Mouse (Mus musculus) ES-E14 (cell line): Measurements from ENCODE around the gene Vpreb3. TPM values are rescaled to one million over a fixed set of nuclear protein-coding genes. Genes with fewer than 3 reads are reported as not detected.

Experiments used
- DNase-seq: peaks from one replicate; pipeline ENCODE4 v3.0.0-alpha.2; 2013; ENCODE audit warnings: low read depth, low spot score
- H3K27ac ChIP-seq: 2 replicates; pipeline ENCODE4 v1.5.1; 2012; ENCODE audit warnings: low read depth, mild to moderate bottlenecking, low read length, moderate library complexity, mixed read lengths; ENCODE audit not compliant: poor library complexity, insufficient read depth, severe bottlenecking
- H3K36me3 ChIP-seq: 2 replicates; pipeline ENCODE4 v1.6.1; 2012; ENCODE audit warnings: mild to moderate bottlenecking, low read length, moderate library complexity, mixed read lengths; ENCODE audit not compliant: control insufficient read depth, poor library complexity, insufficient read depth, severe bottlenecking
- H3K4me1 ChIP-seq, 2 experiments: fragments of 150-350 bp in 1 of 2; sonication (generic) in 1 of 2; 2 replicates each; pipeline ENCODE4 v1.6.1; 2012; ENCODE audit warnings: low read length in 2 of 2, mild to moderate bottlenecking in 1 of 2, mixed read lengths in 1 of 2; ENCODE audit not compliant: control insufficient read depth in 2 of 2, insufficient read depth in 2 of 2, poor library complexity in 1 of 2
- H3K4me3 ChIP-seq, 2 experiments: fragments of 150-350 bp in 1 of 2; sonication (generic) in 1 of 2; 2 replicates each; pipeline ENCODE4 v1.5.1; 2012; ENCODE audit warnings: low read length in 2 of 2, low read depth in 1 of 2, mild to moderate bottlenecking in 1 of 2, mixed read lengths in 1 of 2; ENCODE audit not compliant: insufficient read depth in 1 of 2, poor library complexity in 1 of 2, severe bottlenecking in 1 of 2
- H3K9ac ChIP-seq: 2 replicates; pipeline ENCODE4 v1.6.1; 2012; ENCODE audit warnings: low read depth, mild to moderate bottlenecking, low read length, mixed read lengths; ENCODE audit not compliant: poor library complexity, insufficient read depth, severe bottlenecking
- H3K9me3 ChIP-seq: fragments of 150-350 bp; sonication (generic); 2 replicates; pipeline ENCODE4 v1.6.1; 2012; ENCODE audit warnings: low read depth, mild to moderate bottlenecking, low read length; ENCODE audit not compliant: control insufficient read depth, insufficient read depth
- CHD2 ChIP-seq: IDR thresholded peaks from 2 replicates; pipeline ENCODE4 v1.6.1; 2014; ENCODE audit warnings: mild to moderate bottlenecking, low read depth, low read length, inconsistent platforms
- HCFC1 ChIP-seq: IDR thresholded peaks from 2 replicates; pipeline ENCODE4 v1.6.1; 2012; ENCODE audit warnings: low read length, inconsistent platforms, borderline replicate concordance; ENCODE audit not compliant: insufficient read depth
- MAFK ChIP-seq: IDR thresholded peaks from 2 replicates; pipeline ENCODE4 v1.6.1; 2014; ENCODE audit warnings: mild to moderate bottlenecking, low read depth, low read length, inconsistent platforms; ENCODE audit not compliant: insufficient read depth
- ZC3H11A ChIP-seq: IDR thresholded peaks from 2 replicates; pipeline ENCODE4 v1.6.1; 2012; ENCODE audit warnings: low read depth, mild to moderate bottlenecking, inconsistent platforms, low read length, borderline replicate concordance
- ZNF384 ChIP-seq: IDR thresholded peaks from 2 replicates; pipeline ENCODE4 v1.6.1; 2012; ENCODE audit warnings: low read depth, low read length, inconsistent platforms
- in situ Hi-C, 2 experiments: fragments of 600-800 bp; cut with MboI; formaldehyde crosslinking; loops; one replicate each; pipeline ENCODE4 v1.15.1; 2025; ENCODE audit warnings: low sequenced_read_pairs in 2 of 2, inconsistent platforms in 1 of 2; ENCODE audit not compliant: unreplicated experiment in 2 of 2
- total RNA-seq: library from RNA; depleted of rRNA; stranded (reverse); fragments of 300-350 nt; gene quantifications from 2 replicates; pipeline ENCODE4 v1.2.3, GENCODE M21; 2012

Vpreb3 gene
- total RNA-seq, 1 experiment: 0.98 TPM

DNA sequence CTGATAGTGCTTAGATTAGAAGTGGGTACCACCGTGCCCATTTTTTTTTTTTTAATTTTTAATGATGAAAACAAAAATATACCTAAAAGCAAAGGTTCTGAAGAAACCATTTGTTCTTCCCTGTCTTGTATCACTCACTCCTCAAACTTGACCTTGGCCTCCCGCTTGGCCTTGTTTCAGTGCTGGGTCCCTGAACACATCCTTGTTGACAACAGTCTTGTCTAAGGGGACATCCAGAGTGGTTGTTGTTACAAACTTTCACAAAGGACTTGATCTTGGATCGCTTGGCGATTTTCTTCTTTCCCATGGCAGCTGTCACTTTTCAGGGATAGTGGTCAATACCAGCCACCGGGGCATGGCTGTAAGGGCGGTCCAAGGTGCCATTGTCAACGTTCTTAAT is 2.4 kb downstream of the Vpreb3 start:
- H3K9me3 ChIP-seq: no peaks in the 10 kb centered on the region
- H3K4me1 ChIP-seq: peaks cover 4 to 30% of the 10 kb centered on the region in 2 experiments; a peak in 3 of 4 replicates
- TF ChIP-seq ZNF384 (no peak), MAFK (no peak), ZC3H11A (no peak), CHD2 (no peak), HCFC1 (no peak)
- no peak overlapping the region for H3K27ac ChIP-seq
- H3K4me3 ChIP-seq: no peak overlapping the region
- in situ Hi-C loops: no loop called here
- H3K36me3 ChIP-seq: peaks cover 1% of the 10 kb centered on the region; the same call in 1 of the 2 replicates
- DNase-seq: no peak
- H3K9ac ChIP-seq: no peak overlapping the region

DNA sequence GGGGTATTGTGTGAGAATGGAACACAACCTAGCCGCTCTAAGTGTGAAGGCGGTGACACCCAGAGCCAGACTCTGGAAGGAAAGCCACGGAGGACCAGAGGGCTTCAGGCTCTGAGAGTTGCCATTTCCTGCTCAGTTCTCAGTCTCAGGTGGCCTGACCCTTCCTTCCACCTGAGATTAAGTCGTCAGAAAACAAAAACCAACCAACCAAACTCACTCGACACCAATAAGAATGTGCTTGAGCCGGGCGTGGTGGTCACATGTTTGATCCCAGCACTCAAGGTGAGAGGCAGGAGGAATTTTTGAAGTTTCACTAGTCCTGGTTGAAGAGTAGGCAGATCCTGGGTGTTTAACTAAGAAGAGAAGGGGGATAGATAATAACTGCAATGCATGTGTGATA is 3.0 kb downstream of the Vpreb3 start:
- peaks cover 4 to 23% of the 10 kb centered on the region in 2 experiments; a peak in 3 of 4 replicates for H3K4me1 ChIP-seq
- no peak overlapping the region for H3K27ac ChIP-seq
- H3K36me3 ChIP-seq: no peaks in the 10 kb centered on the region
- in situ Hi-C loops: no loop called here
- H3K9me3 ChIP-seq: no peaks in the 10 kb centered on the region
- H3K9ac ChIP-seq: no peak overlapping the region
- TF ChIP-seq ZC3H11A (no peak), CHD2 (no peak), MAFK (no peak), HCFC1 (no peak), ZNF384 (no peak)
- DNase-seq: no peak
- no peak overlapping the region for H3K4me3 ChIP-seq

DNA sequence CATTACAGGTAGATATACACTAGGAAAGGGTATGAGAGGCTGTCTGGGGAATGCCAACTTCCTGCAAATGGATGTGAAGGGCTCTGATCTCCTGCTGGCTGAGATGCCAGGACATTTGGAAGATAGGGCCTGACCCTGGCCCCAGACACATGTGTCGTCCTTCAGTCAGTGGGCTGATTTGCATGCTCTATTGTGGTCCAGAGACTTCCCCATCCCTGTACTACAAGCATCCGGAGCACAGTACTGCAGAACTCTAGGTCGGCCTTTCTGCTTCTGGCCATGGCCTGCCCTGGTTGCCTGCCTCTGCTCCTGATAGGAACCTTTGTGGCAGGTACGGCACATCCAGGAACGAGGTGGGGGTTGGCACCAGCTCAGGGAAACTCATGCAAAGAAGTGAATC is 5.2 kb downstream of the Vpreb3 start:
- peaks cover 4 to 16% of the 10 kb centered on the region in 2 experiments; a peak in 3 of 4 replicates for H3K4me1 ChIP-seq
- in situ Hi-C loops: no loop called here
- H3K27ac ChIP-seq: no peak overlapping the region
- no peak for DNase-seq
- H3K36me3 ChIP-seq: no peaks in the 10 kb centered on the region
- TF ChIP-seq ZNF384 (no peak), CHD2 (no peak), ZC3H11A (no peak), MAFK (no peak)
- no peak overlapping the region for H3K4me3 ChIP-seq
- no peak overlapping the region for H3K9ac ChIP-seq
- no peaks in the 10 kb centered on the region for H3K9me3 ChIP-seq

DNA sequence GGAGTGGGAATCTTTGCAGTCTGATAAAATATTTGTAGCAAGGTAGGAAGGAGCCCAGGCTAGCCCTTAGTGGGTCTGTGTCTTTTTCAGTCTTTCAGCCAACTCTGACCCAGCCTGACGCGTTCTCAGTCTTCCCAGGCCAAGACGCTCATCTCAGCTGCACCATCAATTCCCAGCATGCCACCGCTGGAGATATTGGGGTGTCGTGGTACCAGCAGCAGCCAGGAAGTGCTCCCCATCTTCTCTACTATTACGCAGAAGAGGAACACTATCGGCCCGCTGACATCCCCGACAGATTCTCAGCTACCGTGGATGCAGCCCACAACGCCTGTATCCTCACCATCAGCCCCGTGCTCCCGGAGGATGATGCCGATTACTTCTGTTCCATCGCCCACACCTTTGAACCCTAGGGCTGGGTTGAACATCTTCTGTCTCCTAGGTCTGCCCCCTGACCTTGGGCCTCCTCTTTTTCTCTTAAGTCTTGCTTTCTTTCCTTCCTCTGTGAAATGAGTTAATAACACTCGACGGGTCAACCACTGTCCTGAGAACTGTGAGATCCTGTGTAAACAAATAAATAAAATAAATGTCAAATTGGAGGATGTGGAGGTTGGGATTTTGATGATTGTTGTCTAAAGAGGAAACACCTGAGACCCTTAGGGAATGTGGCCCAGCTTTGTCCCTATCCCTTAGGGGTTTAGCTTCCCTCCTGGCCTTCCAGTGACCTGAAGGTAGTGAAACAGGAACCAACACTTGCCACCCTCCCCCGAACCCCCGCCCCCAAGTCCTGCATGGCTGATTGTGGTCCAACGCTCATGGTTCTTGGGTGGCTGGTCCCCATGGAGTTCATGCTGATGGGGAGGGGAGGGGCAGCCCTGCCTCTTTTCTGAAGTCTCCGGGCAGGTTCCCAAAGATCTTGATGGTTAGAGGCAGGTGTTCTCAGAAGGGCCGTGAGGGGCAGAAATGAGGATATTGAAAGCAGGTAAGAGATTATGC is 6.5 kb downstream of the Vpreb3 start:
- no peaks in the 10 kb centered on the region for H3K36me3 ChIP-seq
- no peak overlapping the region for H3K27ac ChIP-seq
- H3K9me3 ChIP-seq: no peaks in the 10 kb centered on the region
- DNase-seq: no peak
- TF ChIP-seq MAFK: no peak
- TF ChIP-seq ZC3H11A: no peak
- no peak for TF ChIP-seq CHD2
- no peak for TF ChIP-seq ZNF384
- no peak for TF ChIP-seq HCFC1
- in situ Hi-C loops: loop anchor here (5.0 to 25.0 kb wide), 3 partner anchors 202 to 362 kb away; partner anchors contain the start of gene Ggt5 (in 1 of the 2)
- H3K4me1 ChIP-seq: peaks cover 4 to 18% of the 10 kb centered on the region in 2 experiments; a peak in 3 of 4 replicates
- H3K9ac ChIP-seq: peak overlapping the region; percentile 35; the same call in 1 of the 2 replicates
- no peak overlapping the region; a peak in 1 of 4 replicates for H3K4me3 ChIP-seq
